Mouse (Mus musculus) olfactory bulb, adult 2 months (tissue): ENCODE measurements around the gene Galnt17. TPM values are rescaled to one million over a fixed set of nuclear protein-coding genes. Genes with fewer than 3 reads are reported as not detected.

Experiments
- H3K27ac ChIP-seq: fragments of 200-500 bp; 2 replicates; pipeline ENCODE4 v1.5.1; 2012; ENCODE audit warnings: low read depth, low read length; ENCODE audit not compliant: insufficient read depth
- H3K4me1 ChIP-seq: fragments of 200-500 bp; 2 replicates; pipeline ENCODE4 v1.6.1; 2012; ENCODE audit warnings: low read length; ENCODE audit not compliant: control insufficient read depth, insufficient read depth
- H3K4me3 ChIP-seq: fragments of 200-500 bp; 2 replicates; pipeline ENCODE4 v1.5.1; 2012; ENCODE audit warnings: mild to moderate bottlenecking, low read depth, low read length, moderate library complexity; ENCODE audit not compliant: insufficient read depth
- CTCF ChIP-seq: fragments of 200-500 bp; IDR thresholded peaks from 2 replicates; pipeline ENCODE4 v1.5.1; 2012; ENCODE audit warnings: low read depth, mild to moderate bottlenecking, low read length, moderate library complexity; ENCODE audit not compliant: insufficient read depth
- POLR2A ChIP-seq: fragments of 200-500 bp; IDR thresholded peaks from 2 replicates; pipeline ENCODE4 v1.6.1; 2012; ENCODE audit warnings: mild to moderate bottlenecking, low read depth, low read length, moderate library complexity; ENCODE audit not compliant: insufficient read depth
- WGBS: fragments of 180-500 bp; shearing (Covaris S2); methylation state at CpG from one replicate; pipeline ENCODE4 v1.1.7; 2018; 5-methylcytosine and 5-hydroxymethylcytosine counted together
- polyA plus RNA-seq: library from polyadenylated mRNA; stranded (reverse); fragments of >200 nt; gene quantifications from 2 replicates; pipeline ENCODE4 v1.2.4, GENCODE M21; 2012; ENCODE audit warnings: low replicate concordance; ENCODE audit not compliant: missing spikeins, insufficient read depth, insufficient read length

Gene Galnt17
- polyA plus RNA-seq, 1 experiment, result not detected

DNA sequence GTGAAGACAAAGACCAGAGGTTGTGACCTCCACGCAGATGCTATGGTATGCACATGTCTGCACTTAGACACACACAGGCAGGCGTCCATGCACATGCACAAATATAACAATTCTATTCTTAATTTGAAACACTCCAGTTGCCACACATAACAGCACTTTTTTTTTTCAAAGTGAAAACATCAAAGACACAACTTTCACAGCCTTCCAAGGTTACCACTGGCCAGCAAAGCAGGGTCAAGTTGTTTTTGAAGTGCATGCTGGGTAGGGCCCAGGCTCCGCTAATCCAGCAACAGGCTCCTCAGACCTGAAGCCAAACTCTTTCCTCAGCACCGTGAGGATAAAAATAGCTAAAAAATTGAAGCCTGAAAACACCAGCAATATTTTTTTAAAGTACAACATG is 357.9 kb downstream of the Galnt17 start:
- no peak for TF ChIP-seq POLR2A
- TF ChIP-seq CTCF, result no peak
- WGBS, result 51% methylated on average over 4 of the region's 4 CpGs
- H3K27ac ChIP-seq, result no peak overlapping the region
- H3K4me1 ChIP-seq, result no peaks in the 10 kb centered on the region
- no peak overlapping the region for H3K4me3 ChIP-seq

DNA sequence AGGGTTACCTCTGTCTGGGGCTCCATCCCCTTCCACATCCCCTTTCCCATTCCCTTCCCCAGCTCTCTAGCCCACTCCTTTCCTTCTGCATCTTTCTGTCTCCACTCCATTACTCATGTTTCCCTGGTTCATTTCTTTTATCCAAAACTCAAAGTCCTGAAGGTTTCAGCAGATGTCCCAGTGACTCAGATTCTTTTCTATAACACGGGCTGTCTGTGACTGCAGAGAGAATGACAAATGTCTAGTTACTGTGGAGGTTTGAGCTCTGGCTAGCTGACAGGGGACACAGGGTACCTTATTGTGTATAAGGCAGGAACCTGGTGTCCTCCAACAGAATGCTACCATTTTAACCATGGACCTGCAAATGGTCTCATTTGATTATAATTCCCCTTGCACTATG is 358.6 kb downstream of the Galnt17 start:
- Histone ChIP-seq H3K27ac (no peak overlapping the region), H3K4me1 (no peaks in the 10 kb centered on the region), H3K4me3 (no peak overlapping the region)
- TF ChIP-seq POLR2A, result no peak
- WGBS, result 65% methylated on average over 1 of the region's 1 CpGs

DNA sequence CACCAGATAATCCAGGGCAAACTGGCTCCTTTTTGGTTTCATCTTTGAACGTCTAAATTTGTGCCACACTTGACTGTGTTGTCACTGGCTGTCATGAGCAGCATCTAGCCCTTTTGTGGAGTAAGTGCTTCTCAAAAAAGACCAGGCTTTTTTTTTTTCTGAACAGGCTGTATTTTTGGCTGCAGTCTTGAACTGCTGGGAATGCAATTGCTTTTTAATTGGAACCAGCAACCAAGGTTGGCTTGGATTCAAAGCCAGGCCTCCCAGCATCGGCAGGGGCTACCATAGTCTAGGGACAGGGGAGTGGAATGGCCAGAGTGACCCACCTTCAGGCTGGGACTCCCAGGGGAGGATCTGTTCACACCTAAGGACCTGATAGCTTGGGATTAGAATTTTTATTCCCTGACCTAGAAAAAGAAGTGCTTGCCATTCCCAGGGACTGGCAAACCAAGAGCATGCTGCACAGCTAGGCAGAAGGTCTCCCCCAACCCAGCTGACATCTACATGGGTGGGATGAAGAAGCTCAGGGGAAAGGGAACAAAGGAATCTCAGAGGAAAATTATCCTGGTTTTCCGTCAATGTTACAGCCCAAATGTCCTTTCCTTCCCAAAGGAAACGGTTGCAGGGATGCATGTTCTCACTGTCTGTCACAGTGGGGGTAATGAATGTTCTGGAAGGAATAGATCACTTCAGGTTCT is 369.2 kb downstream of the Galnt17 start:
- 49% methylated on average over 4 of the region's 4 CpGs for WGBS
- H3K4me3 ChIP-seq, result no peak overlapping the region
- H3K4me1 ChIP-seq, result no peaks in the 10 kb centered on the region; the same call in 1 of the 2 replicates
- no peak overlapping the region for H3K27ac ChIP-seq
- TF ChIP-seq POLR2A (no peak), CTCF (no peak)

DNA sequence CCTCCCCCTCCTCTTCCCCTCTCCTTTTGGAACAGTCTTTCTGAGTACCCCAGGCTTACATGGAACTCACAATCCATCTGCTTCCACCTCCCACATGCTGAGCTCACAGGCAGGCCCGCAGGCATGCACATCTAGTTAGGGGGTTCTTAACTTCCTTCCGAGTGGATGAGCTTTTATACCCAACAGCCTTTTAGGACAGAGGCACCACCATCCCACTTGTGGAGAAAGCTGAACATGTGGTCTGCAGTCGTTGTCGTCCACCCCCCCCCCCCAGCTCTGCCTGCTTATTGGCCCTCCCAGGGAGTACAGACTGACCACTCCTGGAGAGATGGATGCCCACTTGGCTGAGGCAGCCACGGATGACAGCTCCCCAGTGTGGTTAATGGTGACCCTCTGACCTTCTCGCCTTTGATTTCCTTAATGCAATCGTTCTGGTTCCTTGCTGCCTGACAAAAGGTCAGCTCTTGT is 370.0 kb downstream of the Galnt17 start:
- H3K4me1 ChIP-seq, result no peaks in the 10 kb centered on the region; the same call in 1 of the 2 replicates

DNA sequence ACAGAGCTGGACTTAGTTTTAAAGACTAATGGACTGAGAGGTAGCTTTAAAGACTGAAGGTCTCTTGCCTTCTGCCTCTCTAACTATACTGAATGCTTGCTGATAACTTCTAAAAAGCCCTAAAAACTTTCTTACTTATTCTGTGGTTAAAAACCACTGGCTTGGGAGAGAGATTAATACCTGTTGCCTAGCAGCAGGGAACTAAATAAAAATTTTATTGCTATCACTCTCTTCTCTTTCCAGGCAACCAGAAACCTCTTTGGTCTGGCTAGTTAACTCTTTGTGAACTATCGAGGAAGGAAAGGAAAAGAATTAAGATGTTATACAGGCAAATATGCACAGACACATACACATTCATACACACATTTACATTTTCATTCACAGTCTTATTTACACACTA is 377.3 kb downstream of the Galnt17 start:
- TF ChIP-seq CTCF (no peak), POLR2A (no peak)
- H3K4me3 ChIP-seq, result no peak overlapping the region
- H3K27ac ChIP-seq, result no peak overlapping the region
- WGBS, result 82% methylated on average over 1 of the region's 1 CpGs
- no peaks in the 10 kb centered on the region for H3K4me1 ChIP-seq

More for the DNA sequence above, 370.0 kb downstream of the Galnt17 start:
- no peak for TF ChIP-seq CTCF
- no peak for TF ChIP-seq POLR2A
- 22% methylated on average over 7 of the region's 7 CpGs for WGBS
- H3K27ac ChIP-seq, result no peak overlapping the region
- H3K4me3 ChIP-seq, result no peak overlapping the region

DNA sequence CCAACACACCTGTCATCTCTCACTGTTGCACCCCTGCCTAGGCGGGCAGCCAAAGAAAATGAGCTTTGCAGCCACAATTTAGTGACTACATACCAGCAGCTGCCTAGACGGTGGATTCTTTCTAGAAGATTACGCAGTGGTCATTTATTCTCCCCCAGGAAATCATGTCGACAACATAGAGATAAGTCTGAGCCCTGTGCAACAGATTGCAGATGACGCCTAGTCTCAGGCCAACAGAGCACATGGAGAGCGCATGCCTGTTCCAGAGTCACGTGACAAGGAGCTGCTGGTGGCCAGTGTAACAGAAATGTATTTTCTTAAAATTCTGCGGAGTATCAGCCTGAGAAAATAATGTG is 380.5 kb downstream of the Galnt17 start:
- H3K4me3 ChIP-seq, result no peak overlapping the region
- 82% methylated on average over 8 of the region's 8 CpGs for WGBS
- no peaks in the 10 kb centered on the region for H3K4me1 ChIP-seq
- no peak for TF ChIP-seq POLR2A
- TF ChIP-seq CTCF, result no peak
- no peak overlapping the region for H3K27ac ChIP-seq

DNA sequence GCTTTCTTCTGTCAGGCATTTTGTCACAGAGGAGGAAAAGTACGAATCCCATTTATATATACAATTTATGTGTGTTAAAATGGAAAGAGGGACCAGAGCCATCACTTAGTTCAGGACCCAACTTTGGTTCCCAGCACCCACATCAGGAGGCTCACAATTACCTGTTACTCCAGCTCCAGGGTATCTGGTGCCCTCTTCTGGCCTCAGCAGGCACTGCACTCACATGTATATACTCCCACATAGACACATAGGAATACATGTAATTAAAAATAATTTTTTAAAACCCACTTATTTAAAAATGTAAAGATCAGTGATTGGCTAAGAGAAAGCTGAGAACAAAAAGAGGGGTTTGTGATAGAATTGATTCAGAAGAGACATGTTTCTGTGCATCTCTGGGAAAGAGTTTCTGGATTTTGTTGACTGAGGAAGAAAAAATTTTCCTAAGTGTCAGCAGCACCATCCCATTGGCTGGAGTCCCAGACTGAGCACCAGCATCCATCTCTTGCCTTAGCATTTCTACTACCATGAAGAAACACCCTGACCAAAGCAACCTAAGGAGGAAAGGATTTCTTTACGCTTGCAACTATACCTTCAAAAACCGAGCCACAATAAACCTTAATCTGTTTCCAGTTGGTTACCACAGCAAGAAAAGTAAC is 381.0 kb downstream of the Galnt17 start:
- no peak overlapping the region for H3K4me3 ChIP-seq
- WGBS, result 85% methylated on average over 3 of the region's 3 CpGs

DNA sequence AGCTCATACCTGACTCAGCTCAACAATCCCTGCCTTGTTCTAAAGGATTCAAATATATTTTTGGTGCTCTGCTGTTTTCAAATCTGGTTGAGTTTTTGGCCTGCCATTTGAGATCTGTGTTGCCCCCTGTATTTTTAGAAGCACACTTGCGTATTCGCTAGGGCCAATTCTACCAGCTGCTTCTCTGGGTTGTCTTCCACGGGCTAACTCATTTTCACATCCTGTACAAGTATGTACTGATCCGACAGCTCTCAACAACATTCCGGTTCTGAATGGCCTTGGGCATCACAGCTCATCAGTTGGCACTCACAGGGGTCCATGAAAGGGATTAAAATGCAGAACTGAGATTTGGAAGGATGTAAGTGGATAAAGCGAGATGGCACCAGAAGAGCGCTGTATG is 382.6 kb downstream of the Galnt17 start:
- Histone ChIP-seq H3K27ac (no peak overlapping the region), H3K4me3 (no peak overlapping the region), H3K4me1 (no peaks in the 10 kb centered on the region)
- no peak for TF ChIP-seq CTCF
- TF ChIP-seq POLR2A, result no peak
- 95% methylated on average over 7 of the region's 7 CpGs for WGBS

More for the DNA sequence above, 381.0 kb downstream of the Galnt17 start:
- H3K4me1 ChIP-seq, result no peaks in the 10 kb centered on the region
- H3K27ac ChIP-seq, result no peak overlapping the region
- TF ChIP-seq POLR2A (no peak), CTCF (no peak)

DNA sequence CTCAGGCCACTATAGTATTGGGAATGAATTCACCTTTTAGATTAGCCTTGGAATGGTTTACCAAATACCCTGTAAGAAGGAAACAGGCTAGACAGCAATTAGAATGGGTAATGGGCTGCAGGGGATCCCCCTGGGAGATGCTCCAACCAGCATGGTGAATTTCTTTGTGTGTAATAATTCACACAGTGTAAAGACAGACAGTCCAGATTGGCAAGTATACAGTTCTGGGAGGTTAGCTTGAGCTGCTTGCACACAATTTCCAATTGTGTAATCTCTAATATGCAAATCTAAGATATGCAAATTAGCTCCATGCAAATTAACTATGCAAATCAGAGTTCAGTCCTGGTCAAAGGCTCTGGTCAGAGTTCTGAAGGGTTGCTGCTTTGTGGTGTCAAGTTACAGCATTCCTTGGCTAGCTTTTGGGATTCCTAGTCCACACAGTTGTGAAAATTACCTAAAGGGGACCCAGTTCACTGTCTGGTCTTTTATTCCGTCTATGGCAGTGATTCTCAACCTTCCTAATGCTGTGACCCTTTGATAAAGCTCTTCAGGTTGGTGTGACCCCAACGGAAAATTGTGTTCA is 384.0 kb downstream of the Galnt17 start:
- TF ChIP-seq CTCF (no peak), POLR2A (no peak)
- Histone ChIP-seq H3K4me1 (no peaks in the 10 kb centered on the region), H3K4me3 (no peak overlapping the region), H3K27ac (no peak overlapping the region)
- WGBS, result 61% methylated on average over 2 of the region's 2 CpGs
